Mouse (Mus musculus): Measurements from ENCODE around the gene Flot2. TPM values are rescaled to one million over a fixed set of nuclear protein-coding genes. Genes with fewer than 3 reads are reported as not detected.

The Flot2 gene
- total RNA-seq, 2 experiments from 2014 or later = 86.2 to 86.3 TPM

GRCm38 (mm10) chr11:78059833-78060757, 22.4 kb downstream of the Flot2 start:
- peak; percentile 62 to 67 for DNase-seq (ENCODE audit: low spot score in 2 of 2)

GRCm38 (mm10) chr11:78062563-78062962, 24.8 kb downstream of the Flot2 start:
- no peak for DNase-seq (ENCODE audit: low spot score in 2 of 2)

- no peak for DNase-seq (ENCODE audit: low spot score in 2 of 2)
Observed at GRCm38 (mm10) chr11:78065906-78066305, 28.2 kb downstream of the Flot2 start.

- DNase-seq (ENCODE audit: low spot score in 2 of 2) = no peak
Observed at GRCm38 (mm10) chr11:78066641-78067040, 28.9 kb downstream of the Flot2 start.

GRCm38 (mm10) chr11:78067566-78067965, 29.8 kb downstream of the Flot2 start:
- DNase-seq (ENCODE audit: low spot score in 2 of 2) = no peak

- DNase-seq (ENCODE audit: low spot score in 2 of 2) = no peak
Observed at GRCm38 (mm10) chr11:78069130-78069529, 31.4 kb downstream of the Flot2 start.

GRCm38 (mm10) chr11:78069646-78070045, 31.9 kb downstream of the Flot2 start:
- DNase-seq (ENCODE audit: low spot score in 2 of 2) = no peak

- DNase-seq (ENCODE audit: low spot score in 2 of 2) = no peak
Observed at GRCm38 (mm10) chr11:78071938-78072337, 34.2 kb downstream of the Flot2 start.

GRCm38 (mm10) chr11:78072425-78073130, 34.8 kb downstream of the Flot2 start:
- no peak for DNase-seq (ENCODE audit: low spot score in 2 of 2)

GRCm38 (mm10) chr11:78073577-78074276, 36.0 kb downstream of the Flot2 start:
- DNase-seq (ENCODE audit: low spot score in 2 of 2) = no peak

GRCm38 (mm10) chr11:78074277-78074652, 36.5 kb downstream of the Flot2 start:
- DNase-seq (ENCODE audit: low spot score in 2 of 2) = no peak

GRCm38 (mm10) chr11:78074666-78075065, 36.9 kb downstream of the Flot2 start:
- DNase-seq (ENCODE audit: low spot score in 2 of 2) = no peak

- DNase-seq (ENCODE audit: low spot score in 2 of 2) = peak; percentile 70 to 79
Observed at GRCm38 (mm10) chr11:78079961-78080921, 42.5 kb downstream of the Flot2 start, which contains the start of gene Eral1. TSS of gene Eral1 (minus strand) at chr11:78080383.

GRCm38 (mm10) chr11:78083595-78083994, 45.9 kb downstream of the Flot2 start:
- no peak for DNase-seq (ENCODE audit: low spot score in 2 of 2)

- DNase-seq (ENCODE audit: low spot score in 2 of 2) = no peak
Observed at GRCm38 (mm10) chr11:78086925-78087479, 49.3 kb downstream of the Flot2 start.

- no peak for DNase-seq (ENCODE audit: low spot score in 2 of 2)
Observed at GRCm38 (mm10) chr11:78087756-78088281, 50.1 kb downstream of the Flot2 start.

- DNase-seq (ENCODE audit: low spot score in 2 of 2) = peak in 1 of 2 experiments; percentile 14
Observed at GRCm38 (mm10) chr11:78094137-78094503, 56.4 kb downstream of the Flot2 start.

GRCm38 (mm10) chr11:78094504-78095143, 56.9 kb downstream of the Flot2 start, which contains the start of gene Fam222b:
TSS of gene Fam222b (plus strand) at chr11:78094660.
- DNase-seq (ENCODE audit: low spot score in 2 of 2) = peak; percentile 89 to 94

GRCm38 (mm10) chr11:78095144-78095516, 57.4 kb downstream of the Flot2 start:
- DNase-seq (ENCODE audit: low spot score in 2 of 2) = no peak

Measured in adrenal gland, adult 18-20 months (tissue).